Mouse (Mus musculus) small intestine, adult 2 months (tissue): Measurements from ENCODE around the gene Smim1.

Experiments
- CTCF ChIP-seq: fragments of 200-500 bp; IDR thresholded peaks from 2 replicates; pipeline ENCODE4 v1.5.1; 2012; ENCODE audit warnings: low read depth, mild to moderate bottlenecking, control low read depth, inconsistent platforms, low read length, moderate library complexity, mixed read lengths; ENCODE audit not compliant: insufficient replicate concordance, insufficient read length; ENCODE audit errors: extremely low read depth
- POLR2A ChIP-seq: fragments of 200-500 bp; IDR thresholded peaks from 2 replicates; pipeline ENCODE4 v1.6.1; 2012; ENCODE audit warnings: low read depth, mild to moderate bottlenecking, control low read depth, inconsistent platforms, low read length, moderate library complexity

DNA sequence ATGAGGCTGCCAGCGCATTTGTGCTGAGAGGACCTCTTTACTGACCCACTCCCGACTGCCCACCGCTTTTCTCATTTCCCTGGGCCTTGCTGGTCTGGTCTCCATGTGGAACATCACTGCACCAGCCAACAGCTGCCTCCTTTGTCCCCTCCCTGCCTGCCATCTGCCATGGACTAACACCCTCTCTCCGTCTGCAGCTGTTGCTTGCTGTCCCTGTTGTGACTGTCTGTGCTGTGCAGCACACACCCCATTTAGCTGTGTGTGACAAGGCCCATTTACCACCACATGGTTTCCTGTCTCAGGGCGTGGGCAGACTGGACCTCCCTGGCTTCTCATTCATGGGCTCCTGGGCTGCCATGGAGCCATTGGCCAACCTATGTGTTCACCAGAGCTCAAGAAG lies 20.5 kb downstream of the Smim1 start:
- TF ChIP-seq POLR2A (no peak), CTCF (no peak)
